Mouse (Mus musculus): Measurements from ENCODE around the gene Isy1.

Gene Isy1

DNA sequence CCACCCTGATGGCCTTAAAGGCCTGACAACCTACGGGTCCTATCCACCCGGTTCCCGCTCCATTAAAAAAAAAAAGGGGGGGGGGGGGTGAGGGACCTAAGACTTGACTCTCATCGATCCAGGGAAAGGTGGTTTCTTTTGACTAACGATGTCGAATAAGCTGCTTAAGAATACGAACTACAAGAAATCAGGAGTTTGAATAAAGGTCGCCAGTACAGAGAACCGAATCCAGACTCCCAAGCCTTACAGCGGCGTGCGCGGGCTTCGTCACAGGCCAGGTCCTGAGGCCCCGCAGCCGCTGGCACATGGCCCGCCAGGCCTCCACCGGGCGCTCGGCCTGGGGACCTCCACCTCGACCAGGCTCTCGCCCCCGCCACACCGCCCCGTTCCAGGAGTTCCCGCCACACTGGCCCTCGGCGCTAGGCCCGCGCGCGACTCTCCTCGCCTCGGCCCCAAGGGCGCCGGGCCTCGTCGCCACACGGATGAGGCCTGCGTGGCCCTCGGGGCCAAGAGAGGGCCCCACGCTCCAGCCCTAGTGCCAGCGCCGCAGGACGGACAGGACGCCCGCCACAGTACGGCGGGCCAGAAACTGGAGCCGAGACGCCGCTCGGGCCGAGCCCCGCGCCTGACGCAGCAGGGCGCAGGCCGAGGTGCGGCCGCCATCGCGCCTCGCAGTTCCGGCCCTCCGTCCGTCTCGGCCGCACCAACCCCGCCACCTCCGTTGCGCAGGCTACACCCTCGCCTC, 11.7 kb upstream of the Isy1 start:
- peak; percentile 77 for DNase-seq (ENCODE audit: extremely low spot score, low spot score)

DNA sequence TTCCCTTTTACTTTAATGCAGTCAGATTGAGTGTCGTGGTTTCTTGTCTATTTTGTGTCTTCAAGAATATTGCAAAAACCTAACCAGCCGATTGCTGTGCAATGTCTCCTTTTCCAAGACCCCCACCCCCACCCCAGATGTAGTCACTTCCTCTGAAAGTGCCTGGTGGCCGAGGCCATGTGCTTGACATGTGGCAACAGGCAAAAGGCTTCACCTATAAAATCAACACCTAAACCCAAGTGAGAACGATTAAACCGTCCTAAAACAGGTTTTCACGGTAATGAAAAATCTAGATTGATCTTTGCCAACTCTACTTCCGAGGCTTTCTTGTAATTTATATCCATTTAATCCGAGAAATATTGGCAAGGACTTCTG, 11.2 kb upstream of the Isy1 start:
- DNase-seq (ENCODE audit: extremely low spot score, low spot score), result peak; percentile 32

DNA sequence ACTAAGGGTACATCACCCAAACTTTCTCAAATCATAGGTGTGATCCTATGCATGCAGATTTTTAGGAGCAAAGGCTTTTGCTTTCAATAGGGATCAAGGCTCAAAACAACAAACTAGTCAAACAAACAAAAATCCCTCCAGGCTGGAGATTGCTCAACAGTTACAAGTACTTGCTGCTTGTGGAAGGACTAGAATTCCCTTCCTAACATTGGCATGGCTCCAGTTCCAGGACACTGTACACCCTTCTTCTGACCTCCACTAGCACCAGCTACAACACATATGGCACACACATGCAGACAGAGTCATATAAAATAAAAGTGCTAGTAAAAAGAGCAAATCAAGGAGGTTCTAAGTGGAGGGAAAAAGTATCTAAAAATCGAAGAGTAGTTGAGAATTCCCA, 8.2 kb upstream of the Isy1 start:
- DNase-seq (ENCODE audit: extremely low spot score, low spot score), result no peak

DNA sequence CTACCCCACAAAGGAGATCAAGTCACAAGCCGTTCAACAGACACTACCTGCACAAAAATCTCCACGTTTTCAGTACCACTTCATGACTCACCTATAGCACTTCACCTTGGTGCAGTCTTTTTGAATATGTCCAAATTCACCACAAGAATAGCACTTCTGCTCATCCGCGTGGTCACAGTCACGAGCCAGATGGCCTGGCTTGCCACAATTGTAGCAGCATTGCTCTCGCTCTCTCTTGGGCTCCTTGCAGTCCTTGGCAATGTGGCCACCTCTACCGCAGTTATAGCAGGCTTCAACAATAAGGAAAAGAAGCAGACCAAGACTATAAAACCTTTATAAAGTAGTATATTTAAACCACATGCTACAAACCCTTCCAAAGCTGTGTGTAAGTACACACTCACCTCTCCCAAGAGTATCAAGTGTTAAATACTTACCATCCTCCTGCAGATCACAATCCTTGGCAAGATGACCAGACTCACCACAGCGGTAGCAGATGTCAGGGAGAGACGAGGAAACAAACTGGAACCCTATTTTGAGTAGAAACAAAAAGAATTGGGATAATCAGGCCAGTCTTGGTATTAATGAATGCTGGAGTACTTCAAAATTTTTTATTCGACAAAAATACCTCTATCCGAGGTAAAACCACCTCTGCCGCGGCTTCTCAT, 6.6 kb upstream of the Isy1 start:
- no peak for DNase-seq (ENCODE audit: extremely low spot score, low spot score)

DNA sequence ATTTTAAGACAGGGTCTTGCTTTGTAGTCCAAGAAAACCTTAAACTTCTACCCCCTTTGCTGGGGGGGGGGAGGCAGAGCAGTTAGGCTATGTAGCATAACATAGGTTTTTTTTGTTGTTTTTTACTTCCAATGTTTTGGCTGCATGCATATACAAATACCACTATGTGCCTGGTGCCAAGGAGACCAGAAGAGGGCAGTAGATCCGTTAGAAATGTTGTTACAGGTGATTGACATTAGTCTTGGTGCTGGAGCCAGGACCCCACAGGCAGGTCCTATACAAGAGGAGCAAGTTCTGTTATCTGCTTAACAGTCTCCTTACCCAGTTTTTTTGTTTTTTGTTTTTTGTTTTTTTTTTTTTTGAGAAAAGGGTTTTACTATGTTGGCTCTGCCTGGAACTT, 3.7 kb upstream of the Isy1 start:
- no peak for DNase-seq (ENCODE audit: extremely low spot score, low spot score)

DNA sequence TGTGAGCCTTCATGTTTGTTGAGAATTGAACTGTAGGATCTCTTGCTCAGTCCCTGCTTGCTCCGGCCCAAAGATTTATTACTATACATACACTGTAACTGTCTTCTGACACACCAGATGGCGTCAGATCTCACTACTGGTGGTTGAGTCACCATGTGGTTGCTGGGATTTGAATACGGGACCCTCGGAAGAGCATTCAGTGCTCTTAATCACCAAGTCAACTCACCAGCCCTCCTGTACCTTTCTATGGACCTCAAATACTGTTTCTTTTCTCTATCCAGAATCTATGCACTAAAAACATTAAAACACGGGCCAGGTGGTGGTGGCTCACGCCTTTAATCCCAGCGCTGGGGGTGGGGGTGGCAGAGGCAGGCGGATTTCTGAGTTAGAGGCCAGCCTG, 3.0 kb upstream of the Isy1 start:
- DNase-seq (ENCODE audit: extremely low spot score, low spot score), result no peak

DNA sequence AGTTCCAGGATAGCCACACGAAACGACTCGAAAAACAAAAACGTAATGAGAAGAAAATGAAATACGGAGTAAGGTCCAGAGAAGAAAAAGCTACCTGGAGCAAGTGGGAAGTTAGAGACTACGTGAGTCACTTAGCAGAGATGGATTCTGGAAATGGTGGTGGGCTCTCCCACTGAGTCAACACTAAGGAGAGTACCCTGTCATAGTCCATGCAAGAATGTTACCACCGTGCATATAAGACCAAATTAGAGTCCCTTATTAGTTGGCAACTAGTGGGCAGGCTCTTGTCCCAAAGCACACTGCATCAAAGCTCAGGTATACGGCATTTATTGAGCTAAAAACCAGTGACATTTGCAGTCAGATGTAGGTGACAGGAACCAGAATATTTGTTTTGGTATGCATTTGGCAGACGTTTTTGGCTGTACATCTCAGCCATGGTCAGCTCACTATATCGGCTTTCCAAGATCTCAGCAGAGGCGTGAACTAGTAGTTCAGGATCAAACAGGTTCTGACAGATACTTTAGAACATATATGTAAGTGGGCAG, 1.3 kb upstream of the Isy1 start:
- DNase-seq (ENCODE audit: extremely low spot score, low spot score), result no peak

DNA sequence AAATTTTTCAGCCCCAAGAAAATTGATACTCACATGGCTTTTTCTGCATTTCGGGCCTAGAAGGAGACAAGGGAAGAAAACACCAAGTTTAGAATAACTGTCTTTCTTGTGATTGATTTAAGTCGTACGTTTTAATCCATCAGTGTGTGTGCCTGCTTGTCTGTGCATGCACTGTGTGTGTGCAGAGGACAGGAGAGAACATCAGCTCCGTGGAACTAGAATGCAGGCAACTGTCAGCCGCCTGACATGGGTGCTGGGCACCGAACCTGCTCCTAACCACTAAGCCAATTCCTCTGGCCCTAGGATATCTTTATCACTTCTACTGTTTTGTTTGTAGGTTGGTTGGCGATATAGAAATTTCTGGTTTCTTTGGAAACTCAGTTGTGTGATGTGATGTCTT, 2.9 kb downstream of the Isy1 start, which contains the start of gene Gm45140:
Gm45140 (minus strand) TSS at position 101 of the 400 bp plus-strand sequence.
- no peak for DNase-seq (ENCODE audit: extremely low spot score, low spot score)

DNA sequence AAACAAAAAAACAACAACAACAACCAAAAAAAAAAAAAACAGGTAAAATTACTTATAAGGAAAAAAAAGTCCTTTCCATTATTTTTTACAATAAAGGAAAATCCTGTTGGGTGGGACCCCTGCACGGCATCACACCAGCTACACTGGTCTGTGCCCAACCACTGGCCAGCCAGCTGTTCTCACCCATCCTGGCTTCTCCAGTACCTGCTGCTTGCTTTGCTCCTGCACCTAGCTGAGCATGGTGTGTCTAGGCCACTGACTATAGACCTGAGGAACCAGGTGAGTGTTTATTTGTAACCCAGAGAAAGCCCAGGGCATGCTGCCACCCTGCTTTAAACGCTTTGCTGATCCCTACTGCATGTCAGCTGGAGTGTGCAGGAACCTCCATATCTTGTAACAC, 18.2 kb downstream of the Isy1 start:
- no peak for DNase-seq (ENCODE audit: extremely low spot score, low spot score)

DNA sequence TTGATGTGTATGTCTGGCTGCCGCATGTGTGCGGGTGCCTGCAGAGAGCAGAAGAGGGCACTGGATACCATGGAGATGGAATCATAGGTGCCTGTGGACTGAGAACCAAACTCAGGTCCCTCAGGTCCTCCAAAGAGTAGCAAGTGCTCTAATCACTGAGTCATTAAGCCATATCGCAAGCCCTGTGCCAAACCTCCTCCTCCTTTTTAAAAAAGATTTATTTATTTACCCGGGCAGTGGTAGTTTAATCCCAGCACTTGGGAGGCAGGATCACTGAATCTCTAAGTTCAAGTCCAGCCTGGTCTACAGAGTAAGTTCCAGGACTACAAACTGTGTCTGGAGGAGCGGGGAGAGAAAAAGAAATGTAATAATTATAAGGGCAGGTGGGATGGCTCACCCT, 24.1 kb downstream of the Isy1 start:
- no peak for DNase-seq (ENCODE audit: extremely low spot score, low spot score)

DNA sequence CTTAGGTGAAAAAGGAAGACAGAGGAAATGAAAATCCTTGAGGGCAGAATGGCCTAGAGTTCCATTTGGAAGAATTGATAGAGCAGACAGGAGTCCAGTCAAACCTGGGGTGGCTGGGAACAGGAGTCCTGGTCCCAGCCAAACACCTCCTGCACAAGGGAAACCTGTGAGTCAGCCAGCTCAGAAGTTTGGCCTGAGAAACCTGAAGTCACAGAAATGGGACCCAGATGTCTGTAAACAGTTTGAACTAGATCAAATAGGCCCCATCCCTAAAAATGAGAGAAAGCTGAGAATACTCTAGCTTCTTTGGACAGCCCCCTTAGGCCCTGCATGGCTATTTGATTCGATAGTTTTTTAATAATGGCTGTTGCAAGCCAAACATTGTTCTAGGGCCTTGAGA, 25.9 kb downstream of the Isy1 start:
- no peak for DNase-seq (ENCODE audit: extremely low spot score, low spot score)

DNA sequence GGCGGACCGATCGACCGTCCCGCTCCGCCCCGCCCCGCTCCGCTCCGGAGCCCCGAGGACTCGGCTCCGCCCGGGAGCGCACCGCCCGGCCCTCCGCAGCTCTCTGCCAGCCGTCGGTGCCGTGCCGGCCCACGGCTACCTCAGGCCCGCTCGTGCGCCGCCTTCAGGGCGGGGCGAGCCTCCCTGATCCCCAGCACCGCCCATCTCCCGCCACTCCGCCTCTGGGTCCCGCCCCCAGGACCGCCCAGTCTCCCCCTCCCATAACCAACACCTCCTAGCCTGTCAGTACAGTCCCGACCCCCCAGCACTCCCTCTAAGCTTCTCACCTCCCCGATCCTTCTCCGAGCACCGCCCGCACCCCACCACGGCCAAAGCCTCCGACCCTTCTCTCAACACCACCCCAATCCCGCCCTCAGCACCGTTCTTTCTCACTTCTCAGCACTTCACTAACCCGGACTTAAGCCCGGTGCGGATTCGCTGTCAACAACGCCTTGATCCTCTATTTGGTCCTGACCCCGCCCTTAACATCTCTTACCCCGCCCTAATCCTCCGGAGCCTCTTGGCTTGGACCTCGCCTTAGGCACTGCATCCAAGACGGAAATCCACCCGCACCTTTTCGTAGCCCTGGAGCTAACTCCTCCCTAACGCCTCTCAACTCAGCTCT, 26.8 kb downstream of the Isy1 start, which contains the start of gene Rab43:
Rab43 (minus strand) TSS at position 490 of the 664 bp plus-strand sequence.
- peak; percentile 88 for DNase-seq (ENCODE audit: extremely low spot score, low spot score)

DNA sequence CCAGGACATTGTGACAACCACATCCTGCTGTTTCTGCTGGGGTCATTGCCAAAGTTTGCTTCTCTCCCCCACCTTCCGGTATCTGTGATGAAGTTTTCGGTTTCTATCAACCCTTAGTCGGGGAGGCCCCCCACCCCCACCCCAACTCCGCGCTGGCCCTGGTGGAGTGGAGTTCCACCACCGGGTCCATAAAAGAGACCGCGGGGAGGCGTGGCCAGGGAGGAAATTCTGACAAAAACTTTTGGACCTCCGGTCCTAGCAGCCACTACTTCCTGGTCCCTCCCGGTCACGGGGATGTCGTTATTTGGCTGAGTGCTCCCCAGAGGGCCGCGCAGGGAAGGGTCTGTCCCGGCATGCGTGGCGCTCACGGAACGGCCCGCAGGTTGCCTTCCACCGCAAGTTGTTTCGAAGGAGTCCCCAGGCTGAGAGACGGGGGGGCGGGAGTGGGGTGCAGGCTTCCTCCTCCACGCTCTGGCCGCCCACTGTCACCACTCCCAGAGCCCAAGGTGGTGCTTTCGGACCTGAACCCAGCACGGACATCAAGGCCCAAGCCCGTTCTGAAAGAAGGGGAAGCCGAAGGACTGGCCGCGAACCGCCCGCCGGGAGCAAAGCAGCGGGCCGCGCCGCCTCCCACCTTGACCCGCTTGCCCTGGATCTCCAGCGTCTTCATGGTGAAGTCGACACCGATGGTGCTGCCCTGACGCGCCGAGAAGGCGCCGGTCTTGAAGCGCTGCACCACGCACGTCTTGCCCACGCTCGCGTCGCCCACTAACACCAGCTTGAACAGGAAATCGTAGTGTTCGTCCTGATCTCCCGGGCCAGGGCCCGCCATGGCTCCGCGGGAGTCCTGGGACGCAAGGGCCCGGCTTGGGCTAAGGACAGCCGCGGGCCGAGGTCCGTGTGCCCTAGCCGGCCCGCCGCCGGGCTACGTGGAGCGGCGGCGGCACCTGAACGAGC, 27.6 kb downstream of the Isy1 start:
- peak; percentile 74 for DNase-seq (ENCODE audit: extremely low spot score, low spot score)

DNA sequence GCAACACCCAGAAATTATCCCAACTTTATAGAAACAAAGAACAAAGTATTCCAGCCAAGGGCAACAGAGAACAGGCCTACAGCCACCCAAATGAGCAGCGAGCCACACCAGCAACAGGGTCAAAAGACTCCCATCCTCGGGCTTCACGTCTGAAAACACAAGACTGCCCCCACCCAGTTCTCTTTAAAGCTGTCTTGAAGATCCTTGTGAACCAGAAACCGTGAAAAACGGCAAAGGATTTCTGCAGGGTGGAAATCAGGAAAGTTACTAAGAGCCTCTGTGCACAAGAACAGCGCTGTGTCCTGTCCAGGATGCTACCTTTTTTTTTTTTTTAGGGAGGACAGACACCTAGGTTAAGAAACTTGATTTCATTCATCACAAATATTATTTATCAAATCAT, 28.3 kb downstream of the Isy1 start:
- no peak for DNase-seq (ENCODE audit: extremely low spot score, low spot score)

DNA sequence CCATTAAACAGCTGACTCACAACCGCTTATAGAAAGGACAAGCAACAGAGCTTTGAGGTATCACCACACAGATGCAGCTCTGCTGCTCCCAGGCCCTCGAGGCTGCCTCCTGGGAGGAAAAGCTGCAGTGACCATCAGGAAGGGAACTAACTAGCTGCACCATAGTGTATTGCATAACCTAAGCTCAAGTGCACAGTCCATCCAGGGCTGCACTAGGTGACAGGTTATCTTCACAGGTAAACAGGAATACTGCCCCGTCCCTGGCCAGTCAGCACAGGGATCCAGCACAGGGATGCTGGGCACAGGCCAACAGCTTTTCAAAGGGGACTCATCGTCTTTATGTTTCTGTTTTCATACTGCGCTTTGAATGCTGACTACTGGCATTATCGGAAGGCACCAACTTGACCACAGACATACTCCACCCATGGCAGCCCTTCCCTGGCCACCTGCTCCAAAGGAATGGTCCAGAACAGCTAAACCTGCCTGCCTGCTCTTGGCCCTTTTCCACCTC, 28.9 kb downstream of the Isy1 start:
- DNase-seq (ENCODE audit: extremely low spot score, low spot score), result no peak

DNA sequence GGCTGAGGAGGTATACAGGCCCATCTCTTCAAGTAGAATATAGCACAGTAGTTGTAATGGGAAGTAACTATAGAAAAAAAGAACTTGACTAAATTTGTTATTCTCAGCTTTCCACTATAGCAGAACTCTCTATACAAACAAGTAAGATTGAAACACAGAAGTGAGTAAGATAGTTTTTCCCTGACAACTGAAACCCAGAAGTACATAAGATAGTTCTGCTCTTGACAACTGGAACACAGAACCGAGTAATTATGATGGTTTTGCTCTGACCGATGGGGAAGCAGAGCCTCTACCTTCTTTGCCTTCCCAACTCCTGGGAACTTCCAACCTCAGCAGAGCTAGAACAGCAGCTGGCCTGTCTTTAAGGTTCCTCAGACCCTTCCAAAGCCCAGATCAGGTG, 29.5 kb downstream of the Isy1 start:
- DNase-seq (ENCODE audit: extremely low spot score, low spot score), result no peak

DNA sequence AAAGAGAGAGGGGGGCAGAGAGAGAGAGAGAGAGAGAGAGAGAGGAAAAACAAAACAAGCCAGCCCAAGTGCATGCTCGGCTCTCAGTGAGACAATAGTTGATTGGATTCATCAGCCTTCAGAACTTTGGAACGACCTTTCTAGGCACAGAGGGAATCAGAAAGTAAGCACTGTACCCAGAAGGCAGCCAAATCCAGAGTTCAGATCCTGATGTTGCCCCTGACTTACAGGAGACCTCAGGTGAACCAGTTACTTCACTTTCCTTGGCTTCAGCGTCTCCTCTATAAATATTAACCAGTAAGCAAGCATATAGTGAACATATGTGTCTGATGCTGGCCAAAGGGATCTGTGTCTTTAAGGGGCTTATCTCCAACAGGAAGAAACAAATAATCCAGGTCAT, 30.1 kb downstream of the Isy1 start:
- no peak for DNase-seq (ENCODE audit: extremely low spot score, low spot score)

DNA sequence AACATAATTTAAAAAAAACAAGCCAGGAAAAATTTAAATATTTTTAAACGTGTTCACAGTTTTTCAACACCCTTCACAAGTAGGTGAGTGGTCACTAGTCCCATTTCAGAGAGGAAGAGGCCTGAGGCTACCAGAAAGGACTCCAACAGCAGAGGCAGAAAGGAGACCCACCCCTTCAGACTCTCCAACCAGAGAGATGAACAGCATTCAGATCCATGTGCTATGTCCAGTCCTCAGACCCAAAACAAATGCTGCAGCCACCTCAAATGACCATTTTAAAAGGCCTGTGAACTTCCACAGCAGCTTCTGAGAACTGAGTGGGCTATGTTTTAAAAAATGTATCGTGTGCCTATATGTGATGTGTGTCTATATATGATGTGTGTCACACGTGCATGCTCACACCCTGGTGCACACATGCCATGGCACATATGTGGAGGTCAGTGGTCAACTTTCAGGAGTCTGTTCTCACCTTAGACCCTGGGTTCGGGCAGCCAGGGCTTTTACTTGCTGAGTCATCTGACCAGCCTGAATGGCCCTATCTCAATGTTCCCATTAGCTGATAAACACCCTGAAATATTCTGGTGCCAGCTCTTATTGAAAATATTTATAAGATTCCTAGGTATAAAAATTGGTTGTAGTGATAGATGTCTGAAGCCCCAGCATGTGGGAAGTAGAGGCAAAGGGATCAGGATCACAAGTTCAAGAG, 30.7 kb downstream of the Isy1 start:
- DNase-seq (ENCODE audit: extremely low spot score, low spot score), result no peak

DNA sequence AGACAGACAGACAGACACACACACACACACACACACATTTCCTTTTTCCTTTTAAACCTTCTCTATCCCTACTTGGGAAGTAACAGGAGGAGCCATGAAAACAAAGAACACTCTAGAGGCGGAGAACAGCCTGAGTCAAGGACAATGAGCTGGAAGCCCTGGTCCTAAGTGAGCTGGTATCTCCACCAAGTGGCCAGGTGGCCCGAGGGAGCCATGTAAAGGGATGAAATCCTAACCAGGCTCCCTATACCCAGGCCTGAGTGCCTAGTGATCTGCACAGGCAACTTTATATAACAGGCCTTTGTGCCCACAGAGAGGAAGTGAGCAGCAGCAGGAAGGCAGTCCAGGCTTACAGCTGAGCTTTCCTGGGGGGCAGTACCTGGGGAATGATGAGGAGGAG, 31.7 kb downstream of the Isy1 start:
- no peak for DNase-seq (ENCODE audit: extremely low spot score, low spot score)

DNA sequence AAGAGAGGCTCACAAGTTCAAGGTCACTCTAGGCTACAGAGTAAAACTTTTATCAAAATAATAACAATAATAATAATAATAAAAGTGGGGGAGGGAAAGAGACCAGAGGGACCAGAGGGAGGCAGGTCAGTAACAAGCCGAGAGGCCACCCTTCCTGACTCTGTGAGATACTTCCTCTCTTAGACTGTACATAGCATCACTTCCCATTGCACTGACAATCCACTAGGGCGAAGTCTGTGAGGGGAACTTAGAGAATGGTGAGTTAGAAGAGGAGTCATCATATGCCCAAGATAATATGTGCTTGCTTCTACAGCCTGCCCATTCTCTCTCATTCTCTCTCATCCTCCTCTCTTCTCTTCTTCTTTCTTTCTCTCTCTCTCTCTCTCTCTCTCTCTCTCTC, 32.6 kb downstream of the Isy1 start:
- DNase-seq (ENCODE audit: extremely low spot score, low spot score), result no peak
